Mouse (Mus musculus): Measurements from ENCODE around the gene Eea1. TPM values are rescaled to one million over a fixed set of nuclear protein-coding genes. Genes with fewer than 3 reads are reported as not detected.

The Eea1 gene
- polyA plus RNA-seq, 1 experiment: 14.0 TPM

GRCm38 (mm10) chr10:95971341-95971740 is 30.9 kb downstream of the Eea1 start:
- 0 out of 2 replicates have a peak overlapping the region, but pooled peaks have one; percentile 42 for H3K27ac ChIP-seq (replicated peaks; ENCODE audit: low read depth, low read length)

GRCm38 (mm10) chr10:95971942-95972341 is 31.5 kb downstream of the Eea1 start:
- H3K4me3 ChIP-seq (ENCODE audit: insufficient read depth, low read depth, low read length): no peak overlapping the region
- H3K4me1 ChIP-seq (ENCODE audit: control insufficient read depth, insufficient read depth, insufficient read length, low read length): peaks cover 3% of the 10 kb centered on the region; the same call in 1 of the 2 replicates
- H3K27ac ChIP-seq (replicated peaks; ENCODE audit: low read depth, low read length): no peak overlapping the region

More at GRCm38 (mm10) chr10:95971341-95971740, 30.9 kb downstream of the Eea1 start:
- Histone ChIP-seq H3K4me1 (ENCODE audit: control insufficient read depth, insufficient read depth, insufficient read length, low read length) (peaks cover 3% of the 10 kb centered on the region; the same call in 1 of the 2 replicates), H3K4me3 (ENCODE audit: insufficient read depth, low read depth, low read length) (no peak overlapping the region)

GRCm38 (mm10) chr10:95974462-95974861 is 34.0 kb downstream of the Eea1 start:
- peaks cover 3% of the 10 kb centered on the region; the same call in 1 of the 2 replicates for H3K4me1 ChIP-seq (ENCODE audit: control insufficient read depth, insufficient read depth, insufficient read length, low read length)
- H3K4me3 ChIP-seq (ENCODE audit: insufficient read depth, low read depth, low read length): no peak overlapping the region
- no peak overlapping the region for H3K27ac ChIP-seq (replicated peaks; ENCODE audit: low read depth, low read length)

- Histone ChIP-seq H3K27ac (replicated peaks; ENCODE audit: low read depth, low read length) (no peak overlapping the region), H3K4me3 (ENCODE audit: insufficient read depth, low read depth, low read length) (no peak overlapping the region), H3K4me1 (ENCODE audit: control insufficient read depth, insufficient read depth, insufficient read length, low read length) (no peaks in the 10 kb centered on the region)
Observed at GRCm38 (mm10) chr10:95976798-95977197, 36.3 kb downstream of the Eea1 start.

GRCm38 (mm10) chr10:95989731-95990130 is 49.3 kb downstream of the Eea1 start:
- no peak overlapping the region for H3K4me3 ChIP-seq (ENCODE audit: insufficient read depth, low read depth, low read length)

GRCm38 (mm10) chr10:95991176-95991575 is 50.7 kb downstream of the Eea1 start:
- Histone ChIP-seq H3K27ac (replicated peaks; ENCODE audit: low read depth, low read length) (no peak overlapping the region), H3K4me1 (ENCODE audit: control insufficient read depth, insufficient read depth, insufficient read length, low read length) (no peaks in the 10 kb centered on the region), H3K4me3 (ENCODE audit: insufficient read depth, low read depth, low read length) (no peak overlapping the region)

More at GRCm38 (mm10) chr10:95989731-95990130, 49.3 kb downstream of the Eea1 start:
- H3K27ac ChIP-seq (replicated peaks; ENCODE audit: low read depth, low read length): no peak overlapping the region
- H3K4me1 ChIP-seq (ENCODE audit: control insufficient read depth, insufficient read depth, insufficient read length, low read length): no peaks in the 10 kb centered on the region

- Histone ChIP-seq H3K27ac (replicated peaks; ENCODE audit: low read depth, low read length) (no peak overlapping the region), H3K4me1 (ENCODE audit: control insufficient read depth, insufficient read depth, insufficient read length, low read length) (no peaks in the 10 kb centered on the region), H3K4me3 (ENCODE audit: insufficient read depth, low read depth, low read length) (no peak overlapping the region)
Observed at GRCm38 (mm10) chr10:96000904-96001303, 60.5 kb downstream of the Eea1 start.

- H3K27ac ChIP-seq (replicated peaks; ENCODE audit: low read depth, low read length): no peak overlapping the region
- peaks cover 4% of the 10 kb centered on the region; the same call in 1 of the 2 replicates for H3K4me1 ChIP-seq (ENCODE audit: control insufficient read depth, insufficient read depth, insufficient read length, low read length)
- H3K4me3 ChIP-seq (ENCODE audit: insufficient read depth, low read depth, low read length): no peak overlapping the region
Observed at GRCm38 (mm10) chr10:96015738-96016137, 75.3 kb downstream of the Eea1 start.

- no peak overlapping the region for H3K27ac ChIP-seq (replicated peaks; ENCODE audit: low read depth, low read length)
- no peak overlapping the region for H3K4me3 ChIP-seq (ENCODE audit: insufficient read depth, low read depth, low read length)
- peaks cover 4% of the 10 kb centered on the region; the same call in 1 of the 2 replicates for H3K4me1 ChIP-seq (ENCODE audit: control insufficient read depth, insufficient read depth, insufficient read length, low read length)
Observed at GRCm38 (mm10) chr10:96017418-96017817, 77.0 kb downstream of the Eea1 start.

- Histone ChIP-seq H3K27ac (replicated peaks; ENCODE audit: low read depth, low read length) (no peak overlapping the region), H3K4me1 (ENCODE audit: control insufficient read depth, insufficient read depth, insufficient read length, low read length) (no peaks in the 10 kb centered on the region), H3K4me3 (ENCODE audit: insufficient read depth, low read depth, low read length) (no peak overlapping the region)
Observed at GRCm38 (mm10) chr10:96033356-96033984, 93.0 kb downstream of the Eea1 start.

- H3K4me3 ChIP-seq (ENCODE audit: insufficient read depth, low read depth, low read length): no peak overlapping the region
- H3K4me1 ChIP-seq (ENCODE audit: control insufficient read depth, insufficient read depth, insufficient read length, low read length): 0 out of 2 replicates have a peak, but pooled peaks cover 2% of the 10 kb centered on the region
Observed at GRCm38 (mm10) chr10:96034106-96034505, 93.7 kb downstream of the Eea1 start.

GRCm38 (mm10) chr10:96035951-96036350 is 95.5 kb downstream of the Eea1 start:
- Histone ChIP-seq H3K27ac (replicated peaks; ENCODE audit: low read depth, low read length) (no peak overlapping the region), H3K4me3 (ENCODE audit: insufficient read depth, low read depth, low read length) (no peak overlapping the region), H3K4me1 (ENCODE audit: control insufficient read depth, insufficient read depth, insufficient read length, low read length) (peaks cover 2% of the 10 kb centered on the region; the same call in 1 of the 2 replicates)

More at GRCm38 (mm10) chr10:96034106-96034505, 93.7 kb downstream of the Eea1 start:
- H3K27ac ChIP-seq (replicated peaks; ENCODE audit: low read depth, low read length): no peak overlapping the region

- Histone ChIP-seq H3K27ac (replicated peaks; ENCODE audit: low read depth, low read length) (no peak overlapping the region), H3K4me1 (ENCODE audit: control insufficient read depth, insufficient read depth, insufficient read length, low read length) (peaks cover 3% of the 10 kb centered on the region), H3K4me3 (ENCODE audit: insufficient read depth, low read depth, low read length) (no peak overlapping the region)
Observed at GRCm38 (mm10) chr10:96044216-96044615, 103.8 kb downstream of the Eea1 start.

GRCm38 (mm10) chr10:96047960-96048536 is 107.6 kb downstream of the Eea1 start:
- no peak overlapping the region for H3K27ac ChIP-seq (replicated peaks; ENCODE audit: low read depth, low read length)
- peaks cover 3% of the 10 kb centered on the region; the same call in 1 of the 2 replicates for H3K4me1 ChIP-seq (ENCODE audit: control insufficient read depth, insufficient read depth, insufficient read length, low read length)
- H3K4me3 ChIP-seq (ENCODE audit: insufficient read depth, low read depth, low read length): no peak overlapping the region

- H3K4me1 ChIP-seq (ENCODE audit: control insufficient read depth, insufficient read depth, insufficient read length, low read length): peaks cover 3% of the 10 kb centered on the region; the same call in 1 of the 2 replicates
- H3K4me3 ChIP-seq (ENCODE audit: insufficient read depth, low read depth, low read length): no peak overlapping the region
- H3K27ac ChIP-seq (replicated peaks; ENCODE audit: low read depth, low read length): no peak overlapping the region
Observed at GRCm38 (mm10) chr10:96048550-96048949, 108.1 kb downstream of the Eea1 start.

GRCm38 (mm10) chr10:96067347-96067746 is 126.9 kb downstream of the Eea1 start:
- Histone ChIP-seq H3K4me1 (ENCODE audit: control insufficient read depth, insufficient read depth, insufficient read length, low read length) (no peaks in the 10 kb centered on the region), H3K27ac (replicated peaks; ENCODE audit: low read depth, low read length) (no peak overlapping the region)

More at GRCm38 (mm10) chr10:96067347-96067746, 126.9 kb downstream of the Eea1 start:
- no peak overlapping the region for H3K4me3 ChIP-seq (ENCODE audit: insufficient read depth, low read depth, low read length)
